Mouse (Mus musculus) CH12F3 (cell line): Measurements from ENCODE around the gene Tmem260.
"Not testable (repeated sequence)": the region's sequence is repeated elsewhere in the genome, so short reads cannot be mapped to it uniquely, and the experiment has no call there.

Experiments used
- in situ Hi-C: fragments of 300-500 bp; cut with MboI; formaldehyde crosslinking; loops from 2 replicates; pipeline ENCODE4 v1.14.3; 2020; ENCODE audit warnings: low sequenced_read_pairs

The Tmem260 gene

DNA sequence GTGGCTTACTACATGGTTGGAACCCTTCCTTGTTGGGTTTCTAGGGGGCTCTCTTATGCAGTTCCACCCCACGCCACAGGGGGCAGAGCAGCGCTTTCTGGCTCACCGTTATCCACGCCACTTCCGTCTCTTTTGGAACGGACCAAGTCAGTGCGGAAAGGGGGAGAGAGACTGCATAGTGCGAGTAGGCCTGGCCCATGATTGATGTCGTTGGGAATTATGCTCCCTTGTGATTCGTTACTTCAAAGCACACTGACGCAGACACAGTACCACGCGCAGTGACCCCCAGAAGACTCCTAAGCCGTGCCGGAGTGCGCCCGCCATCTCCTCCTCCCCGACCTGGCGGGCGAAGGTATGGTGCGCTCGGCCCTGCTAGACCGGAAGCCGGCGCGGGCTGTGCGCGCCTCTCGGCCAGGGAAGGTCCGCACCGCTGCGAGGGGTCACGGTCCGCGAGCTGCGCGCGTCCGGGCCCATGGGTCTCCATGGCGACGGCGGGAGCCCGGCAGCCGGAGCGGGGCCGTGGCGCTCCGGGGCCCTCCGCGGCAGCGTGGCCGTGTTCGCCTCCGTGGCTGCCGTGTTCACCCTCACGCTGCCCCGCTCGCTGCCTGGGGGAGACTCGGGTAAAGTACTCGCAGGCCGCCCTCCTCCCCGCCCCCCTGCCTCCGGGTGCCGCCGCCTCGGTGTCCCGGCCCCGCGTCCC is at the start of gene Tmem260:
Gene Tmem260, plus strand, starts transcription at position 141 of the 700 bp plus-strand sequence.
- in situ Hi-C loops: no loop called here

GRCm38 (mm10) chr14:48406086-48406485 is 39.8 kb upstream of the Tmem260 start:
- in situ Hi-C loops: no loop called here

DNA sequence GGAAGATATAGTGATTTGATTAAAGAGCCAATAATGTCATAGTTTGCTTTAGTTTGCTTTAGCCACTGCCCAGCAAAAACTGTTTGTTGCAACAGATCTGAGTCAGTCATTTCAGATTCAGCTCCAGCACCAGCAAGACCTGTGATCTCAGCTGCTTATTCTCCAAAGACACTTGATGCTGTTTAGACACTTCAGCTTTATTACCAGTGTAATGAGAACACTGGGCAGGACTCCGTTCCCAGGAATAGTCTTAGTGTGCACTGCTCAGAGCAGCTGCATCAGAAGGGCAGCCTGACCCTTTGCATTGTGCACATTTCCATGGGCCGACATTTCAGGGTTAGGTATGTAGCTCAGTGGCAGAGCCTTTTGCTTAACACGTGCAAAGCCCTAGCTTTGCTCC is 28.9 kb upstream of the Tmem260 start:
- in situ Hi-C loops: no loop called here

DNA sequence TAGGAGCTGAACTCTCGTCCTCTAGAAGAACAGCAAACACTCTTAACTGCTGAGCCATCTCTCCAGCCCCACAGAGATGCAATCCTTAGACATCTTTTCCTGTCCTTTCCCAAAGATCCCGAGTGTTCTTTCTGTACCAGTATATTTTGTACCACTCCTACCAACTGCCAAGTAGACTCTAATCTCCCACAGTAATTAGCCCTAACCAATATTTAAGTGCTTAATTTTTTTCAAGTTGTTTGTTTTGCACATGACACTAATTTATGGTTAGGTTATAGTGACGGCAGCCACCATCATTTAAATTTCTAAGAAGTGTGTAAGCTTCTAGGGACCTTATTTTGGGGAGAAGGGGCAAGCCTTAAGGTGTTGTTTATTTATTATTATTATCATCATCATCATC is 27.7 kb upstream of the Tmem260 start:
- in situ Hi-C loops: no loop called here

- in situ Hi-C loops: no loop called here
Observed at GRCm38 (mm10) chr14:48418672-48419071, 27.3 kb upstream of the Tmem260 start.

DNA sequence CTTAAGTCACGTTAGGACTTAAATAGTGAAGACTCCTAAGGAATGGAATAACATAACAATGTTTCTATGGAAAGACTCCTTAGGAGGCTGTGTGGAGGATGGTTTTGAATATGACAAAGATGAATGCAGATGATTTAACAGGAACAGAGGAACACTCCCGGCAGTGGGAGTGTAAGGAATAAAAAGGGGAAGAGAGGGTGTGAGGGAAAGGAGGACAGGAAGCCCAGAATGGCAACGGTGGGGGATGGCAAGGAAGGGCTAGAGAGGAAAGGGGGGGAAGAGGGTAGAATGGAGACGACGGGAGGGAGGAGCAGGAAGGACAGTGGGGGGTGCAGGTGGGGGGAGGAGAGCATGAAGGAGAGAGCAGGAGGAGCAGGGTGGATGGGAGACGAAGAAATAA is 24.4 kb upstream of the Tmem260 start:
- in situ Hi-C loops: no loop called here

- in situ Hi-C loops: no loop called here
Observed at GRCm38 (mm10) chr14:48421996-48422395, 23.9 kb upstream of the Tmem260 start.

- in situ Hi-C loops: no loop called here
Observed at GRCm38 (mm10) chr14:48422436-48422835, 23.5 kb upstream of the Tmem260 start.

DNA sequence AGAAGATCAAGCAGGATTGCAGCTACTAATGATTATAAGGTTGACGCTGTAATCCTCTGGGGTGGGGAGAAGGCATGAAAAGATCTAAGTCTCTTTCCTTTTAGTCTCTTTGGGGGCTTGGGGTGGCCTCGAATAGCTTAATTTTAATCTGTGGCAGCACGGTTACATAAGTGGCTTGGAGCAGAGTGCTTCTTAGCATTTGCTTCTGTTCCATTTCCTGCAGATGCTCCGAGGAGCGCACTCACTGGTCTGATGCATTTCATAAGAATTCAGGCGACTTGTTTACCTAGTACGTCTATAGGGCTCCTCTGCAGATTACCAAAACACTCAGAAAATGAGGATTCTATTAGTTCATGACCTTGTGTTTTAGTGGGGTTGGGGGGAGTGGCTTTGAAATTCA is 23.0 kb upstream of the Tmem260 start:
- in situ Hi-C loops: no loop called here

DNA sequence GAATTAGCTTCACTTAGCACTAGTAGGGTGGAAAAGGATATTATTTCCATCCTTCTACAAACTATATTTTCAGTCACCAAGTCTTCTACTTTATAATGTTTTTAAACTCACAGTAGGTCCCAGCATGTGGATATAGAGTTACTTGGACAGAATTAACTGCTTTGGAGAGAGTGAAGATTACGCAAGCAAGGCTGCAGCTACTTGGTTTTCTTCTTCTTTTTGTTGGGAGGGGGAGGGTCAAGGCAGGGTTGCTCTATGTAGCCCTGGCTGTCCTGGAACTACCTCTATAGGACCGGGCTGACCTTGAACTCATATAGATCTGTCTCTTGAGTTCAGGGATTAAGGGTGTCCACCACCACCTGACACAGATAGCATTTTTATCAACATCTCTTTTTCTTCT is 13.9 kb upstream of the Tmem260 start:
- in situ Hi-C loops: no loop called here

GRCm38 (mm10) chr14:48443796-48444195 is 2.1 kb upstream of the Tmem260 start:
- in situ Hi-C loops: no loop called here

DNA sequence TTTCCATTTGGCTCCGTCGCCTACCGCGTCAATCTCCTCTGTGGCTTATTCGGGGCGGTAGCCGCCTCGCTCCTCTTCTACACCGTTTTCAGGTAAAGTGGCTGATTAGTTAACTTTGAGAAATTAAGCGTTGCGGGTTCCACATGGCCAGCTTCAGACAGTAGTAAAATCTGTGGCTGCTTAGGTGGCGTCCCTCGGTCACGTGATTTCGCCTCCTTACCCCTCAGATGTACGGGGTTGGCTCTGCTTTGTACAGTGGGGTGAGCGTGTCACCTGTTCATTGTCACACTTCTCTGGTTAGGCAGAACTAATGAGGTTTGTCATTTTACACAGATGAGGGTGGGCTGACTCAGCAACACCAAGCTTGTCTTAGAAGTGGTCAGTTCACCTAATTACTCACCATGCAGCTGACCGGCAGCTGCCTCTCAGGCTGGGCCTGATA is 6.1 kb downstream of the Tmem260 start:
- in situ Hi-C loops: no loop called here

- in situ Hi-C loops: no loop called here
Observed at GRCm38 (mm10) chr14:48453411-48453810, 7.5 kb downstream of the Tmem260 start.

DNA sequence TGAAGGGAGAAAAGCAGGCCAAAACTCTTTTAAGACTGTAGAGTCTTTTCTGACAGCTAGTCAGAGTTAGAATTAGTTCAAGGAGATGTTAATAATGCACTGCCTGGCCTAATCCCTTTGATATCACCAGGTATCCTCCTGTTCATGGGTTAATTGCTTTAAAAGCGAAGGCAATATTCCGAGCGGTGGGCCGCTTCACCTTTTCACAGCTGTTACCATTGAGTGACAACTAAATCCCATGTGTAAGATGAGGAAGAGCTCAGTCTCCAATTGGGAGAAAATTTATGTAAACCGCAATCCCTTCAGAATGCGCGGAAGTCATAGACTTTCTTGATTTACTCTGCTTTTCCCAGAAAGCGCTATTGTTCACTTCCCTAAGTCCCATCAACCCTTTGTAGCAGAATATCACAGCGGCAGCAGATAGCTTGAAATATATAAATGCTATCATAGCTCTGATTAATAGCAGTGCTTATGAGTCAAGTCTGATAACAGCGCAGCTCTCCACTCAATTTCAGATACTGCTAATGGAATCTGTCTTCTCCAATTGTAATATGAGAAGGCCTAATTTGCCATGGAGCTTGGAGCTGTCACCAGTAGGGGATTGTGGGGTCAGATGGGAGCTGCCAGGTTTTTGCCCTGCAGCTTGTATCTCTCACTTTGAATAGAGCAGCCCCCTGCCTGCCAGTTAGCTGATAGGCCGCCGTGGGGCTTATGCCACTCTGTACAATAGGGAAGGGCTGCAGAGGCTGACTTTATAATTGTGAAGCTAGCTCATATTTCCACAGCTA is 10.6 kb downstream of the Tmem260 start:
- in situ Hi-C loops: no loop called here

DNA sequence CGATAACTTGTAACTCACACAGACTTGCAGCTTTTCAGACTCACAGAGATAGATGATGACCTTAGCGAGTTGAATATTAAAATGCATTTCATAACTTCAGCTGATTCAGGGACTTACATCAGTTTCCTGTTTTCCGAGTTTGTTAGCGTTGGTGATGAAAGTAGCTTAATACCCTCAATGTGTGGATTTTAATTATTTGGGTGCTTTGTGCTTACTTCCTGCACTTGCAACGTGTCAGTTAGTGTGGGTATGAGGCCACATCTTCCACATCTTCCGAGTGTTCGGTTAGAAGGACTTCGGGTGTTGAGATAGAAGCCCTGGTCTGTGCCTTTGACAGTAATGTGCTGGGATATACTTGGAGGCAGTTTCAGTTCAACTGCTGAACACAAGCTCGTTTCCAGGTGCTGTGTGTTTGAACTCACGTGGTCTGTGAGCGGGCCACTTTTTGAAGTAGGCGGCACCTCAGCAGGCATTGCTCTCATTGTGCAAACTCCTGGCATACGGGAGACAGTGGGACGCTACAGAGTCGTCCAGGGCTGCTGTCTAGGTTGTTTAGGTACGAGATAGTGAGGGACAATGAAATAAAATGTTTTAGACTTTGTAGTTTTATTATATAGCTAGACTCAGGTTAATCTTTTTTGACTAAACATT is 11.5 kb downstream of the Tmem260 start:
- in situ Hi-C loops: no loop called here

DNA sequence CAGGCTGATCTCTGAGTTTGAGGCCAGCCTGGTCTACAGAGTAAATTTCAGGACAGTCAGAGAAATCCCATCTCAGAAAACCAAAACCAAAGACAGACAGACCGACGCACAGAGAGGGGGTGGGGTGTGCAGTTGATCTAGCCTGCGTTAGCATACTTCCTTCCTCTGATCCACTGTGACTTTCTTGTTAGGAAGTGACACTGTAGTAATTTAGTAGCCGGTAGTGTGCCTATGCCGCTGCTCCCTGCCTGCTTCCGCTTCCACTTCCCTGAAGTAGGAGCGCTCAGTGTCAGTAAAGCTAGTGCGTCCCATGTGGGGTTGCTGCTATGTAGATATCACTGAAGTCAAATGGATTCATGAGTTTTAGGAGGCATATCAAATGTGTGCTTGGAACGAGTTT is 13.0 kb downstream of the Tmem260 start:
- in situ Hi-C loops: no loop called here

GRCm38 (mm10) chr14:48468339-48468738 is 22.4 kb downstream of the Tmem260 start:
- in situ Hi-C loops: no loop called here

- in situ Hi-C loops: no loop called here
Observed at GRCm38 (mm10) chr14:48470742-48471487, 25.0 kb downstream of the Tmem260 start.

GRCm38 (mm10) chr14:48472179-48472578 is 26.3 kb downstream of the Tmem260 start:
- in situ Hi-C loops: no loop called here

- in situ Hi-C loops: no loop called here
Observed at GRCm38 (mm10) chr14:48475370-48475769, 29.4 kb downstream of the Tmem260 start.

DNA sequence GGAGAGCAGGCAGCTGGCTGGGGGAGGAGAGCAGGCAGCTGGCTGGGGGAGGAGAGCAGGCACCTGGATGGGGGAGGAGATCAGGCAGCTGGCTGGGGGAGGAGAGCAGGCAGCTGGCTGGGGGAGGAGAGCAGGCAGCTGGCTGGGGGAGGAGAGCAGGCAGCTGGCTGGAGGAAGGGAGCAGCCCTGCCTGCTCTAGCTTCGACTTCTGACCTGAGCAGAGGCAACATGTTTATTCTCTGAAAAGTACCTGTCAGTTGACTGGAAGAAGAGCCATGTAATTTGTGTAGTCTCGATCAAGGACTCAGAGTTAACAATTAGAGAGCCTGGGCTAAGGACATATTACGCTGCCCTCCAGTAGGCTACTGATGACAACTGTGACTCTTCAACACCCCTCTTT is 29.9 kb downstream of the Tmem260 start:
- in situ Hi-C loops: not testable (repeated sequence)
